Mouse (Mus musculus) left cerebral cortex, postnatal 4 days (tissue): ENCODE measurements at regions not wholly inside any gene's neighbourhood (a gene's known extent, or its start where the extent isn't known, plus 50 kb on each side); places are given as distances from the start of the nearest gene placed in this dataset.
A peak's percentile ranks its signal among the peaks of the same experiment; 100 is the strongest.

Experiments
- DNase-seq: peaks from one replicate; pipeline ENCODE4 v3.0.0-alpha.2; 2022
- intact Hi-C: fragments of 180-260 bp; cut with DNase I; formaldehyde crosslinking; loops from one replicate; pipeline ENCODE4 v1.15.1; 2025

DNA sequence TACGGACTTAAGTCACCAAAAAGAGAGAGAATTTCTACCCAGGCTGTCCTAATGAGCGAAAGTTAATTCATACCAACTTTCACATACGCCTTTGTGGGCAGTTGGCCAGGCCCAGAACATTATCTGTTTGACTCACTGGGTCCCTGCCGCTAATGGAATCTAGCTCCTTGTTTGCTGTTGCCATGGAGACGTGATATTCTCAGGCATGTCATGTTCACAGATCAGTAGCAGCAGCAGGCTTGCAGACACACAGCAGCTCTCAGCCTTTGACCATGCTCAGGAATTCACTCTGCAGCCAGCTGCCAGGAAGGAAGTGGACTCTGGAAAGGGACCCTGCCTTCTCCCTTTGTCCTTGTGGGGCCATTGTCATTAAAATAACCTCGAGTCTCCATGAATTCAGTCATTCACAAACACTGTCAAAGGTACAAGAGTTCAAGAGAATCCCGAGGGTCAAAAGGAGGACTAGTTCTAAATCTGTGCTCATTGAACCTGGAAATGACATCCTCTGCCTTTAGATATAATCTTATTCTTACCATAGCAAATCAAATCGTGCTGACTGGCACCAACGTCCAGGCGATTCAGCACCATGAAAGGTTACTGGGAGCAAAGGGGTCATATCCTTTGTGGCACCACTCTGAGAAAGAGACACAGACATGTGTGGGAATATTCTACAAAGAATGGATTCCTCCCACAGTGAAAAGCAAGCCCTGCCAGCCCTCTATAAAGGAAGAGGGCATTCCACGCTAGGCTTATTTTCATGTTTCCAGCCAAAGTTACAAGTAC, 584.9 kb downstream of the Tmem182 start:
- intact Hi-C loops = no loop called here
- peak; percentile 67 for DNase-seq

DNA sequence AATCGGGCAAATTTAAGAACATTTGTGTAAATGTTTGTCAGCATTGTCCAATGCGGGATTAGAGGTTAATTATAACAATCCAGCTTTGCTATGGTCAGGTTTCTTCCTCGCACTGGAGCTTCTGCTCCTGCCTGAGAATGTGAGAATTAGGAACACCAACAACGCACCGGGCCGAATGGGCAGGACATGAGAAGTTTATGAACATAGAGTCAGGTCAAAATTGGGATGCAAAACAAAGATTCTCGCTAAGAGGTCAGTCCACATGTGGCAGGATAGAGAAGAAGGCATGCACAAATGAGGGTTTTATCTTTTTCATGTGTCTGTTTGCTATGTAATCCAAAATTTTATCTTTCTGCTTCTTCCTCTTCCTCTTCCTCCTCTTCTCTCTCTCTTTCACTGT, 585.7 kb downstream of the Tmem182 start:
- intact Hi-C loops = no loop called here
- no peak for DNase-seq

DNA sequence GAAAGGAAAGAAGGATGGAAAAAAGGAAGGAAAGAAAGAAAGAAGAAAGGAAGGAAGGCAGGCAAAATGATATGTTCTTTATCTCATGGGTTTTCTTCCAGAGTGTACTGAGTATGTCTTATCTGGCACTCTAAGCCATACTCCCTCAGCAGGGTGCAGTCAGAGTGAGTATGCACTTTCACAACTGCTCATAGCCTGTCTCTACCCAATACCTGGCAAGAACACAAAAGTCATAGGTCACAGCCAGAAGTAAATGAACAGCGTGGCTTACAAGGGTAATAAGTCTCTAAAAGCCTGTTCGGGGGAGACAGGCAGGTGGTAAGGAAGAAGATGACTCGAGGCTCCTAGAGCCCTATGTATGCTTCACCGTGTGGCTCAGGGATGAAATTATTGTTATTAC, 587.9 kb downstream of the Tmem182 start:
- intact Hi-C loops = no loop called here
- DNase-seq = no peak

DNA sequence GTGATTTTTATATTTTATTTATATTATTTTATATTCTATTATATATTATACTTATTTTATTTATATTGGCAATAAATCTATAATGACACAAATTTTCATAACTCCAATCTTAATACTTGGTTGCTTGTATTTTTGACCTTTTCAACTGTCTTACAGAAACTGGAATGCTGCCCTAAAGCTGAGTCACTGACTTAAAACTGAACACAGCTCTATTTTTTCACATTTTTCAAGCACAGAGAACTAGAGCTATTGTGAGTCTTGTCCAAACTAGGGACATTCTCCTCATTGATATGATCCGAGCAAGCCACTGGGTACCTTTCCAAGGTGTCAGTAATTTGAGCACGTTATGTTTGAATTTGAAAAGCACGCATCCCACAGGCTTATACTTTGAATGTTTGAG, 589.7 kb downstream of the Tmem182 start:
- intact Hi-C loops = no loop called here
- DNase-seq = no peak

DNA sequence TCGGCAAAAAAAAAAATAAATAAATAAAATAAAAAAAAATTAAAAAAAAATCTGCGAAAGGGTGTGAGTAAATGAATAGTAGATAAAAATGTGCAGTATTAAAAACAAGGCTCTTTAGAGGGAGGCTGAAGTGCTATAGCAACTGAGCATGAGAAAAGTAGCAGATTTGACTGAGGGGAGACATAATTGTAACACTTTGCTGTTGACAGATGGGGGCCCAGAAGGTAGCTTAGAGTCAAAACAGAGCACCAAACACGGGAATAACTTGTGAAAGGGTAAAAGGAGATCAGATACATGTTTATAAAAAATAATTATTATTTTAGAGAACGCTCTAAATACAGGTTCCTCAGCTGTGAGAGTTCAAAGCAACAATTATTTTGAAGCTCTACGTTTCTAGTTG, 605.1 kb downstream of the Tmem182 start:
- intact Hi-C loops = no loop called here
- DNase-seq = no peak

DNA sequence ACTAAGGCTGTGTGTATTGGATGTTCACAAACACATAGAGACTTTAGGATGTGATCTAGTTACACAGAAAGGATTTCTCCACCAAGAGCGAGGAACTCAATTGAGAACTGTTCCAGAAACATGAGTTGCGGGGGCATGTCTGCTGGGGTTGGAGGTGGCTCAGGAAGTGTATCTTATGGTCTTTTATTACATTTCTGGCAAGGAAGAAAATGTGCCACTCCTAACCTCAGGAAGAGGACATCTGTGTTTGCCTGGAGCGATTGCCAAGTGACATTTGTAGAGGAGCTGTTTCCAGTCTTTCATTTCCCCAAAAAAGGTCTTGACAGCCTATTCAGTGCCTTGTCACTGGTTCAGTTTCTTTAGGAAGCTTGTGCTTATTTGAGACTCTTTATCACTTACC, 606.2 kb downstream of the Tmem182 start:
- DNase-seq = no peak
- intact Hi-C loops = no loop called here

DNA sequence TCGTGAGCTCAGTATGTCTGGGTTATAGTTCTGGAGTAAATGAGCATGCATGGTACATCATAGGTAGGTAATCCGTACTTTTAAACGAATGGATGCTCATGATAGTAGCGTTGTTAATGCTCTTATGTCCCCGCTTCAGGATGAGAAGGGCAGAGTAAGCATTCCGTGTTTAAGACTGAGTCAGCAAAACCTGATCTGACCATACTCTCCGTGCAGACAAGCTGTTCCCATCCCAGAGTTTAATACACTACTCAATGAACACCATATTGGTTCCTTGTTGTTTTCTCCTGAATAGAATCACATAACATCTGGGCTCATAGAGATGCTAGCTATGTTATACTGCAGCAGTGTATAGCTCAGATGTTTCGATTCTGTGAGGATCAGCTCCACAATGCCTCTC, 606.7 kb downstream of the Tmem182 start:
- DNase-seq = no peak
- intact Hi-C loops = no loop called here

DNA sequence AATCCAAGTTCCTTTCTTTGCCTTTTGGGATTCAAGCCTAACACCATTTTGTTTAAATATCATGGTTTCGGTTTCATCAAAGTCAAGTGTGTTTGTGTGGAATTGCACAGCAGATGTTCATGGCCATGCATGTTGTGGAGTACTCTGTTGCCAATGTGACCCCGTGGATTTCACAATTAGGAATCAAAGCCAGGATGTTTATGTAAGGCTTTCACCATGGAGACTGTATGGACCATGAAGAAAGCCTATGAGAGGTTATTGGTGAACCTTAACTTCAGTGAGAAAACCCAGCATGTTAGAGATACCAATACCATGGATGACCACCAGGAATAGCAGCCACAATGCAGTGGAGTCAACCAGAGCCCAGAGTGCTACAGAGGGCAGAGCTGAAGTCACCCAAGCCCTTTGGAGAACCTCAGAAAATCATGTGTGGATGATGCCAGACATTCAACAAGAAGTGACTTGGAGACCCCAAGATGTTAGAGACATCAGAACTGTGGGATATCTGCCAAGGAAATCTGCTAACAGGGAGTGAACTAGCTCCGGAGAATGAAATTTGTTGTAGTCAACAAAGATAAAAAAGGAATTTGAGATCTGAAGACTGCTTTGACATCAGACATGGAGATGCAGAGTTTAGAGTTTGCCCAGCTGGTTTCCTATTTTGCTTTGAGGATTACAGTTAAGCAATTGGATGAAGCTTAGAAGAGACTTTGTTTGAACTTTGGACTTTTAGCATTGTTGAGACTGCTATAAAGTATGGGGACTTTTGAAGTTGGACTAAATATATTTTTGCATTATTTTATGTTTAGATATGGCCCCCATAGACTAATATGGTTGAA, 615.3 kb downstream of the Tmem182 start:
- intact Hi-C loops = no loop called here
- no peak for DNase-seq

DNA sequence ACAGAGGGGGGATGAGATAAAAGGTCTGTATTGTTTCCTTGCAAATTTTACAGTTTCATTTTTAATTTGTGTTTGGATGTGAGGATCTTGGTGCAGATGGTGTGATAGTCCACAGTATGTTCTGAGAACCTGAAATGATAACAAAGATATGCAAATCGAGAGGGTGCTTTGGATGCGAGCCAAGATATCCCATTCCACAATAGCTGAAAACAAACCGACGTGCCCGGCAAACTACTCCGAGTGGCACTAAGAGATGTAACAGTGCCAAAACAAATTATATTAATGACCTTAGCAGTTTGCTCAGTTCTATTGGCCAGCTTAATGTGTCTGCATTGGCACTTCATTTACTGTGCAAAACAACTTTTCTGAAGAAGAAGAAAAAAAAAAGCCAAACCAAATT, 622.5 kb downstream of the Tmem182 start:
- intact Hi-C loops = no loop called here
- peak; percentile 40 for DNase-seq

DNA sequence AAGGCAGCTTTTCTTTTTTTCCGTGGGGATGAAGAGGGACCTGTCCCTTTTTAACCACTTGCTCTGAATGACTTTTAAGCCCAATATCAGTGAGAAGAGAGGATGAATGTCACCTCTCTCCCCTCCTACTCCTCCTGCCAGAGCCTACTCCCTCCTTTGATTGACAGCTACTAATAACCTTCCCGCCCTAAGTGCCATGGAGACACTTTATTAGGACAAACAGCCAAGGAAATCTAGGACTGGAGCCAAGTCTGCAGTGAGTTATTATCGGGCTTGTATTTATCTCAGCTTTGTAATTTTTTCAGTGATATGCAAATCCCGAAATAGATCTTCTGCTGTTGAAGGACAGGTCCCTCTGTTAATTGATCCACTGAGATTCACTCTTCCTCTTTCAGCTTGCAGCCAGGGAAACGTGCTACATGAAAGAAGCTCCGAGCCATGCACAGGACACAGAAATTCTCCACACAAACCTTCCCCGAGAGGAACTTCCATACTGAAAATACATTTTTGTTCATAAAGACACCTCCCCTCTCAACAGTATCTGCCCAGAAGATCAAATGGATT, 625.8 kb downstream of the Tmem182 start:
- peak; percentile 3 for DNase-seq
- intact Hi-C loops = no loop called here

DNA sequence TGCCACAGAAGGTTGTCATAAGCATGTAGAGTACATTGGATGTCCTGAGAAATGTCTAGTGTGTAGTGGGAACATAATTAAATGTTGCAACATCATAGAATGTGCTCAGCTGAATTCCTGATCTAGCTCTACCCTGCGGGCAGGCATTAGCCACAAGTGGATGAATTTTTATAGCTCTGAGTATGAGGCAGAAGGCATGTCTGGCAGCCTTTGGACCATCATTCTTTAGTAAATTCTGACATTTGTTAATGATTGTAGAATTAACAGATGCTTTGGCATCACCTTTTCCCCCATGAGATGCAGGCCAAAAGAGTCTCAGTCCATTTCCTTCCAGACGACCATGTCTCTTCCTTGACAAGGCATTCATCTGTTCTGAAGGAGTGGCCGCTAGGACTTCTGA, 630.0 kb downstream of the Tmem182 start:
- DNase-seq = peak; percentile 2
- intact Hi-C loops = no loop called here

DNA sequence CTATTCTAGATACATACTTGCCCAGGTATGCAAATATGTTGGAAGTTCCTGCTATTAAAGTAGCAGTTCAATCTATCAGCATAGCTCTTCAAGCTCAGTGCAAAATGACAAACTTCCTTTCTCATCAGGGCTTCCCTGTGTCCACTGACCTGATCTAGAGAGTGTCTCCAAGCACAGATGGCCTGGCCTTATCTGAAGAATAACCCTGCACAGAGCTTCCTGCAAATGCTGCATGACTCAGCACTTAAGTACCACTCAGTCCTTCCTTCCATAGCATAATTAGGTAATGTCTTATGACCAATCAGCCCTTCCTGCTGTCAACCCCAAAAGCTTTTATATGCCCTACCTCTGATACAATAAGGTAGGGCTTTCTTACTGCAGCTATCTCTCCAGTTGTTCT, 644.6 kb downstream of the Tmem182 start:
- intact Hi-C loops = no loop called here
- DNase-seq = no peak
